Mouse (Mus musculus) embryo, embryonic 11 days (tissue): ENCODE results near the gene Gfra4.
"Not testable (repeated sequence)": the region's sequence is repeated elsewhere in the genome, so short reads cannot be mapped to it uniquely, and the experiment has no call there.

ENCODE experiments used
- DNase-seq: peaks from one replicate; pipeline ENCODE4 v3.0.0-alpha.2; 2015

Gene Gfra4

DNA sequence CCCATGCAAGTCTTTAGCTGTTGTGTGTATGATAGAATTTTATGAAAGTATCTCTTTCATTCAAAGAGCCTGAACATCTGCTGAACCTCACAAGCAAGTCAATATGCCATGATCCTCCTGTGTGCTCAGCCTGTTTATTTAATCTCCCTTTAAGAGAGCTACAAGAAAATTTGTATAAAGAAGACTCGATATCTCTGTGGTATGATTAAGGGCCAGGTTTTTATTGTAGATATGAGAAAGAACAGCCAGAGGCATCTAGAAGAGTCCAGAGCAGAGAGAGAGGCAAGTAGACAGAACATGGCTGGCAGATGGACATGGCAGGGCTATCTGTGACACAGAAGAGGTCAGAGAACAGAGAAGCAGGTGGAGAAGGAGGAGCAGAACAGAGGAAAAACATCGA, 3.1 kb upstream of the Gfra4 start:
- DNase-seq: no peak

DNA sequence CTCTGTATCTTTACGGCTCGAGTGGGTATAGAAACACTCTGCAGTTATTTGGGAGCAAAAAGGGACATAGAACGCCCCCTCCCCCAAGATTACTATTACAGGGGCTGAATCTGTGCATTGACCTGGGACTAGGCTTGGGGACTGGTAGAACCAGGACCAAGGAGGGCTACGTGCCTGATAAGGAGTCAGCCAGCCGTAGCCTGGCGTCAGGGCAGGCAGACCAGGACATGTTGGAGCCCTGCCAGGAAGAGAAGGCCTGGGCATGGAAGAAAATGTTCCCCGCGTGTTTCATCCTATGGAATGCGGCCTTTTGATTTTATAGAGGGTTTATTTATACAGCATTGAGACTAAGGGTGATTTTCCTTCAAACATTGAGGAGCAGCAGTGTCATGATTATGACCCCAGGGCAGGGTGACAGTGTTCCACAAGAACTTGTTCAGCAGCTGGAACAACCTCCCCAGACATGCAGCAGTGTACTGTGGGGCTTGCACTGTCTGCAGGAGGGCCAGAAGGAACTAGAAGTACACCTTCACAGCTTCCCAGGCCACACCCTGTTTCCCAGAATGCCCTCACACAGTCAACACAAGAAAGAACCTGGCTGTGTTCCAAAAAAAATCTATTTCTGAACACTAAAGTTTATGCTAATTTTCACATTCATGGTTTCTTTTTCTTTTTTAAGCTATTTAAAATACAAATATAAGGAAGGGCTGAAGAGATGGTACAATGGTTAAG, 2.3 kb upstream of the Gfra4 start:
- DNase-seq: no peak

DNA sequence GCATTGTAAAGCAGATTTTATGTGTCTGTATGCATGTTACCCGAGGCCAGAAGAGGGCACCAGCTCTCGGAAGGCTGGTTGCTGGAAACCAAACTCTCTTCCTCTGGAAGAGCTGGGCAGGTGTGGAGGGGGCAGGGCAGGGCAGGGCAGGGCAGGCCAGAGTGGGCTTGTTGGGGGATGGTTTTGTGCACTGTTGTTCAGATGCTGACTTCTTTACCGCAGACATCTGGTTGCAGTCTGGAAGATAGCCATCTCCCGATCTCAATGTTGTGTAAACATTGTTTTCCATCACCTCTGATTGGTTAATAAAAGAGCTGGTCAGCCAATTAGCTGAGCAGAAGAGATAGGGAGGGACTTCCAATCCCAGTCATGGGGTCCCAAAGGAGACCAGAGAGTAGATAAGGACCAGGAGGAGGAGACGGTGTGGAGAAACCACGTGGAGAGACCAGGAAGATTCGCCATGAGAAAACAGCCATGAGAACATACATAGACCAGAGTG, 1.5 kb upstream of the Gfra4 start:
- DNase-seq: no peak

DNA sequence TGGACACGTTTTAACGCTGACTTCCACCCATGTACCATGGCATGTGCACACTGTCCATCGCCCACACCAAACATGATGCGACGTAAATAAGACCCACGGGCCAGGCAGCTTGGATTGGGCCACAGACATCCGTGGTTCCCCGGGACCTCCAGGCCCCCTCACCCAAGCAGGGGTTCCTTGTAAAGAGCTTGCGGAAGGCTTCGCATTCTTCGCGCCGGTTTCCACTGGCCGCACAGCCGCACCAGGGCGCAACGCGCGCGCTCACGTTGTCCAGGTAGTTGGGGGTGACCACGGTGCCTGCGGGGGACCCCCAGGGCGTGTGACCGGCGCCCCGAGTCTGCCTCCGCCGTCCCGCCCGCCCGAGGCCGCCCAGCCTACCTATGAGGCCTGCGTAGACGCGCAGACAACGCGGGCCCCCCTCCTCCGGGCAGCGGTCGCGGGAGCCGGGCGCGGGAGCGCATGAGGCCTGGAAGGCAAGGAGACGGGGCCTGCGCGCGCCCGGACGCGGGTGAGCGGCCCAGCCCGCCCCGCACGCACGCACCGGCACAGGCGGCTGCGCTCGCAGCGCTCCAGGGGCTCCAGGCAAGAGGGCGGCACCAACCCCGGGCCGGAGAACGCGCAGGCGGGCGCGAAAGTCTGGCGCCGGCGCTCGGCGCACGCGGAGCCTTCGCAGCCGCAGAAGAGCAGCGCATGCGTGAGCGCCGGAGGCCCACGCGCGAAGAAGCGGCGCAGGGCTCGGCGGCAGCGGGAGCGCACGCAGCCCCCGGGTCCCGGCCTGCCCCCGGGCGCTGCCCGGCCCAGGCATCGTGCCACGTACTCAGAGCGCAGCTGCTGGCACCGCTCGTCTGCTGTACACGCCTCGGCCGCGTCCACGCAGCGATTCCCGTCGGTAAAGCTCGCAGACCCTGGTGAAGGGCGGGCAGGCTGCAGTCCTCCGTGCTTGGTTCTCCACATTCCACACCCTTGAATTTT, 1.7 kb downstream of the Gfra4 start:
- peak; percentile 63 for DNase-seq

DNA sequence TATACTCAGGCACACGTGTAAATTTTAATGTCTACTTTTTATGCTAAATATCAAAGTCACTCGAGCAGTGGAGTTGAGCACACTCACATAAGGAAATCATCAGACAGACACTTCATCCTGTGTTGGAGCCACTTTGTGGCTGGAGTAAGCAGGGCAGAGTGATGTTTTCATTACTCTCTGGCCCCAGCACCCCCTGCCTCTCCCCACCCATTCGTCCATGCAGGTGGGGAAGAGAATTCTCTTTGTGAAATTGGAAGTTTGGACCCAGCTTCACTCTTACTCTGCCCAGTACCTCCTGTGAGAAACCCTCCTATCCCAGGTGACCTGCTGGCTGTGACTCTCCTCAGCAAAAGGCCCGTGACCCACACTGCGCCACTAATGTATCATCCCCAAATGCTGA, 4.2 kb downstream of the Gfra4 start:
- DNase-seq: no peak

DNA sequence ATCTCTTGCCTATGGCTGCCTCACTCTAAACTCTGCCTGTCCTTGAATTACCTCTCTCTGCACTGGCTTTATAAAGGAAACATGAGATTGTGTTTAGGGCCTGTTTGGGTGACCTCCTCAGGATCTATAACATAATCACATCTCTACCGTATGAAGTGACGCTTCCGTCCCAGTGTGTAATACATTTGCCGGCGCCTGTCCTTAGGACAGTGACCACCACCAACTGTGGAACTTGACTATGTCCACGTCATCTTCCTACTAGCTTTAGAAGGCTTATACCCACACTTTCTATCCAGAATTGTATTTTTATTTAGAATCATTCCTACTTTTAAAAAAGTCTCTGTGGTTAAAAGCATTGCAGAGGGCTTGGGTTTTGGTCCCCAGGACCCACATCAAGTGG, 4.7 kb downstream of the Gfra4 start:
- no peak for DNase-seq

DNA sequence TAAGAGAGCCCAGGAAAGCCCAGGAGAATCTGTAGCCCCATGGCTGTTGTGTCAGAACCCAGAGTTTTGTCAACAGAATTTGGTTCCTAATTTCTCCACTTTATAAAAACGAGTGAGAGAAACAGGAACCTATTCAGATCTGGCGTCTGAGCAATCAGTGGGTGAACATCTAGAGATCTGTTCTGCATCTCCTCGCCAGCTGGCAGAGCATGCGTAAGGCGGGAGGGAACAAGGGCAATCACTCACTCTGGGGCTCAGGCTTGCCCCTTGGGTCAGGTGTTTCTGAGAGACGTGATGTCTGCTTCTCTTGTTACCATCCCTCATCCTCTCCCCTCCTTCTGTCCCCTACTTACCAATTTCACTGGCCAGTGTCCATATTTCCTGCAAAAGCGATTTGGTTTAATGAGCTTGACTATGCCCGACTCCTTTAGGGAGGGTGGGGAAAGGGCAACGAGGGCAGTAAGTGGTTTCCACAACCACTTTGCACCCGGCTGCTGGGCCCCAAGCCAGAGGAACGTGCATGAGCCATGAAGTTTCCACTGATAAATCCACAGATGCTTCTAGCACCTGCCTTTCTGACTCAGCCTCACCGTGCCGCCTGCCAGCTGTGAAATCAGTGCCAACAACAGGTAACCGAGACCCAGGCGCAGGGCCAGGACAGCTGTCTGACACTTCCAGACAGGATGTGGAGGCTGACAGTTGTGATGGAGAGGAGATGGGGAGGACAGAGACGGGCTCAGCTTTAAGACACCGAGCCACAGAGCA, 5.5 kb downstream of the Gfra4 start:
- DNase-seq: no peak

DNA sequence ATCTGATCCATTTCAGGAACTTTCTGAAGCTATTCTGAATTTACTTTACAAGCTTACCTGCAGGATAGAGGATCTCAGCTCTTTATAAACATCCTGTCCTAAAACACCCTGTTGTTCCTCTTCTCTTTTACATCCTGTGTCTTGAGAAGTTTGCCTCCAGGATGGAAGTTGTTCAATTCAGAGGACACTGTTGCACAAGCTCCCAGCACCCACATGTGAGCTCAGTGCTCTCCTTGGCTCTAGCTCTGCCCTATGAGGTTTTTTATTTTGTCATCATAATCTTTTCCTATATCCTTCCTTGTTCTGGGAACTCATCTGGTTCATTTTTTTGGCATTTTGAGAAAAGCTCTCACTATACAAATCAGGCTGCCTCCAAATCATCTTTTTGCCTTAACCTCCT, 6.1 kb downstream of the Gfra4 start:
- DNase-seq: no peak

DNA sequence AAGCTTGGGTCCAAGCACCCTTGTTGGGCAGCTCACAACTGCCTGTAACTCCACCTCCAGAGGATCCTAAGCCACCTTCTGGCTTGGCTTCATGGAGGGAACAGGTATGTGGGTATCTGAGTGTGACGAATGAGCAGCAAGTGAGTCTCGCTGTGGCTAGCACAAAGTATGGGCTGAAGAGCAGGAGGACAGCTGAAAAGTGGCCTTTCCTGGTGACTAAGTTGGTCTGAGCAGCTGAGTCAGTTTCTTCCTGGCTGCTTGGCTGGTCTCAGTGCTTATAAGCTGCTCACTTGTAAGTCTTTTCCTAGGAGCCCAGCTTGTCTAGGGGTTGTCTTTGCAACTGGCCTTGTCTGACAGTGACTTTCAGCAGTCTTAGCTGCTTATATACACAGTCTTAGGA, 6.5 kb downstream of the Gfra4 start:
- no peak for DNase-seq

DNA sequence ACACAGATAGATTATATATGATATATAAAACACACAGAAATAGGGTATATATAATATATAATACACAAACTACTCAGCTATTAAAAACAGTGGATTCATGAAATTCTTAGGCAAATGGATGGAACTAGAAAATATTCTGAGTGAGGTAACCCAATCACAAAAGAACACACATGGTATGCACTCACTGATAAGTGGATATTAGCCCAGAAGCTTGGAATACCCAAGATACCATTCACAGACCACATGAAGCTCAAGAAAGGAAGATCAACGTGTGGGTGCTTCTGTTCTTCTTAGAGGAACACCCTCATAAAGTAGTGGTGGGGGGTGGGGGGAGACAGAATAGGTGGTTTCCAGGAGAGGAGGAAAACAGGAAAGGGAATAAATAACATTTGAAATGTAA, 11.5 kb downstream of the Gfra4 start:
- DNase-seq: not testable (repeated sequence)

DNA sequence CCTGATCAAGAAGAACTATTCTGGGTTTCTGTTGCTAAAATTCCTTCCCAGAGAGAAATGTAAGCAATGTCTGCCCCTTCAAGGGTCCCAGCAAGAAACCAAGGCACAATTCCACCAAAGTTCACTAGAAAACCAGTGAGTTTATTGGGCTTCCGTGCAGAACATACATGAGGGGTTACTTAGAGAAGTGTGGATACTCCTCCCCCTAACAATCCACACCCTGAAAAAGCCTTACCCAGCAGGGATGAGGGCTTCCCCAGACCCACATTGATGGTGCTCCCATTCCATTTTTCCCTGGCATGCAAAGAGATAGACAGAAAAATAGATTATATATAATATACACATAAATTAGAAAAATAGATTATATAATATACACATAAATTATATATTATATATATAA, 11.9 kb downstream of the Gfra4 start:
- DNase-seq: no peak

DNA sequence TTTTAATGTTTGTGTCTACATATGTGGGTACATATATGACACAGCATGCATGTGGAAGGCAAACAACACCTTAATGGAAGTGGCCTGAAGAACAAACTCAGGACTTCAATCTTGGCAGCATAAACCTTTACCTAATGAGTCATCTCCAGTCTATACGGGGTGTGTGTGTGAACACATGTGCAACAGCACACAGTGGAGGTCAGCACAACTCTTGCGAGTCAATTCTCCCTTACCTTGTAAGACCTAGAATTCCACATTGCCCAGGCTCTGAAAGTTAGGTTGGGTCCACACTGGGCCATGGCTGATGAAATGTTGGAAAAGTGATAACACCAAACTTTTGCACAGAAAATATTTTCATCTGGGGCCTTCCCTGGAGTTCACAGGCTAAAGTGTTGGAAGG, 12.3 kb downstream of the Gfra4 start:
- no peak for DNase-seq

DNA sequence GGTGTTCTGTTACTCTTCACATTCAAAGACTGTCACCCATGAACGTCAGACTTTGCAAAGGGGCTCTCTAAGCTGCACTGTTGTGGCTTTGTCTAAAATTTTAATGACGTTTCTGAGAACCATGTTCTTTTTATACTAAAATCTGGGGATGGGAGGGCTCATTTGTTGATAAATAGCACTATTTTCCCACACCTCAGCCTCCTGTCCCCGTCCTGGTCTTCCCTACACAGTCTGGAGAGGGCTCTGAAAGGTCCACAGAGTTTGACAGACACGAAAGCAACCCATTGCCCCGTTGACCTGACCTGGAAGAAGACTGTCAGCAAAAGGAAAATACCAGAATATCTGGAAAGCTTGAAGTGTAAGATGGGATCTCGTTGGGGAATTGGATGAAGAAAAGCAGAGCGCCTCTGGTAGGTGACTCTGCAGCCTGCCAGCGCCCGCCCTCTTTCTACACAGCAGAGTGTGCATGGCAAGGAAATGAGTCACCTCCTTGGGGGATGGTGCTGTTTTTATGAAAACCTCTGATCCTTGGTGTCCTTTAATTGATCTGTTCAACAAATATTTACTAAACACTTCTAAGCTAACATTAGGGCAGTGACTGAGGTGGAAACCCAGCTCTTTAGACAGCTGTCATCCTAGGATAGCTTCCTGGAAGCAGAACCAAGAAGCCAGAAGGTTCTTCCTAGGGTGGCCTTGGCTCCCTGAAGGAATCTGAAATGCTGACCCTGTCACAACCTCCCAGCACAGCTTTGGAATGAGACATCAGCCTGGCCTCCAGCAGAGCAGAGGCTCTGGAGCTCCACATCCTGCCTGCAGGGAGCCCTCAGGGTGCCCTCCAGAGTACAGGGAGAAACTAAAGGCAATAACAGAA, 13.6 kb downstream of the Gfra4 start:
- DNase-seq: no peak

DNA sequence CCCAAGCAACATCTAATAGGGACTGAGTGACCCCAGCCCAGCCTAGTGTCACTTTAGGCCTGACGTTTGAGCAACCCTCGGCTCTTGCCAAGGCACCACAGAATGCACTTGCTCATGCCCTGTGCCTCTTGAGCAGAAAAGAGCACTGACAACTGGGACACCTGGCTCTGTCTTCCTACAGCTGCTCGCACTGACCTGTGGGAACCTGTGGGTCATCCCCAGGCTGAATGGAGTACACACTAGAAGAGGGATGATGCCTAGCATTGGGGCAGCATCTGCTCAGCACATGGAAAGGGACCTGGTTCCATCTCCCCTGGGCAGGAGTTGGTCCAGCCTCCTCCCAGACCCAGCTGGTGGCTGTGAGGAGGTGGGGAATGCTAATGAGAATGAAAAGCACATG, 15.9 kb downstream of the Gfra4 start:
- no peak for DNase-seq

DNA sequence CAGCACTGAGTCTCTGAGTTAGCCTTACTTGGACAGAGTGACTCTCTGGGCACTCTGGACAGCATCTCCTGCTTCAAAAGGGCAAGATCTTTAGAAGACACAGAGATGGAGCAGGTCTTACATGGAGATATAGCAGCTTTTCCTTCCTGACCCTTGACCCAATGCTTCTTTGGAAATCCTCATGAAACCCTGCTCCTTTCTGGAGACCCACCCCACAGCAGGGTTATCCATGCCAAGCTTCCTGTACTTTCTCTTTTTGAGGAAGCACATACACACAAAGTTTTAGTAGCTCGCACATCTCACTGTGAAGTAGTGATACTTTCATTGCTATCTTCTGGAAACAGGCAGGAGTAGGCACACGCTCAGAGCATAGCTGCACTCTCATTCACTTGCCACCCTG, 17.7 kb downstream of the Gfra4 start:
- DNase-seq: no peak

DNA sequence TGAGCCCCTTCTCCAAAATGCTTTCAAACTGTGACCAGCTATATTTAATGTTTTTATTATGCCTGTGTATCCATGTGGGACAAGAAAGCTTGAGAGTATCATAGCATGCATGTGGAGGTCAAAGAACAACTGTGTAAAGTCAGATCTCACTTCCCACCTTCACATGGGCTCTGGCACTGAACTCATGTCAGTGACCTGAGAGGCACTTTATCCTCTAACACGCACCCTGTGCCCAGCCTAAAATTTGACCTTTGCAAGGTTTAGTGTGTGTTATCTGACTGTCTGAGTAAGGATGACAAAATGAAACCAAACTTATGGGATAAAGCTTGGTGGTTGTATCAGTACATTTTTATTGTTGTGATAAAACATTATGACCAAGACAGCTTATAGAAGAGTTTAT, 32.3 kb downstream of the Gfra4 start:
- no peak for DNase-seq

DNA sequence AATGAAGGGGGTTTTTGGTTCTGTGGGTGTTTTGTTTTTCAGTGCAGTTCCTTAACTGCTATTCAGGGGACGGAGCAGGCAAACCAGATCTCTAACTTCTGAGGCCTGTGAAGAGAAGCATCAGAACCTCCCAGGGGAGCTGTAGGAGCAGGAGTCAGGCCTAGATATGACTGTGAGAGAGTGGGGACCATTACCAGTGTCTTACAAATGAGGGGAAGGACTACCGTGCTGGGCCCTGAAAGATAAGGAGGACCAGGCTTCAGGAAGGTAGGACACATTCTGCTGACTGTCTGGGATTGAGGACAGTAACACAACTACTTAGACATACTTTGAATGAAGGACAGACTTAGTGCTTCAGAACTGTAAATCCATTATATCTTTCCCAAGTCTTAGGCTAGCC, 33.8 kb downstream of the Gfra4 start:
- no peak for DNase-seq

DNA sequence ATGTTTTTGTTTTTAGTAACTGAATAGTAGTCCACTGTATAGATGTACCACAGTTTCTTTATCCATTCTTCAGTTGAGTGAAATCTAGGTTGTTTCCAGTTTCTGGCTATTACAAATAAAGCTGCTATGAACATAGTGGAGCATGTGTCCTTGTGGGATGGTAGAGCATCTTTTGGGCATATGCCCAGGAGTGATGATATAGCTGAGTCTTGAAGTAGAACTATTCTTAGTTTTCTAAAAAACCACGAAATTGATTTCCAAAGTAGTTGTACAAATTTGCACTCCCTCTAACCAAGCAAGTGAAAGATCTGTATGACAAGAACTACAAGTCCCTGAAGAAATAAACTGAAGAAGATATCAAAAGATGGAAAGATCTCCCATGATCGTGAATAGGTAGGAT, 50.1 kb downstream of the Gfra4 start:
- DNase-seq: no peak
